Mouse (Mus musculus): ENCODE results near the gene Ndufv1.

DNA sequence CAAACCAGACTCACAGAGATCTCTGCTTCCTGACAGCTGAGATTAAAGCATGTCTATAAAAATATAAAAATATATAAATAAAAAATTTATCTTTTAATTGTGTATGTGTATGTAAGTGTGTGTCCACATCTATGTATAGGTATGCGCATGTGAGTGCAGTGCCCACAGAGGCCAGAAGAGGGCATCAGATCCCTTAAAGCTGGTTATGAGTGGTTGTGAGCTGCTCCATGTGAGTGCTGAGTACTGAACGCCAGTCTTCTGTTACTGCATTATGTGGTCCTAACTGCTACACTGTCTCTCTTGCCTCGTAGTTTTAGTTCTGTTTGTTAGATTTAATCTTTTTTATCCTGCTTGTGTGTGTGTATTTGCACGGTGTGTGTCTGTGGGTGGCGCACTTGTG is 38.4 kb upstream of the Ndufv1 start:
- no peak for TF ChIP-seq POLR2A (IDR thresholded peaks at IDR 0.05; ENCODE audit: borderline replicate concordance, low read depth, low read length)
- TF ChIP-seq CTCF (IDR thresholded peaks at IDR 0.05; ENCODE audit: low read depth, low read length): no peak

All from bone marrow macrophage, adult 2 months (primary cell).